In the genomic region with DNA sequence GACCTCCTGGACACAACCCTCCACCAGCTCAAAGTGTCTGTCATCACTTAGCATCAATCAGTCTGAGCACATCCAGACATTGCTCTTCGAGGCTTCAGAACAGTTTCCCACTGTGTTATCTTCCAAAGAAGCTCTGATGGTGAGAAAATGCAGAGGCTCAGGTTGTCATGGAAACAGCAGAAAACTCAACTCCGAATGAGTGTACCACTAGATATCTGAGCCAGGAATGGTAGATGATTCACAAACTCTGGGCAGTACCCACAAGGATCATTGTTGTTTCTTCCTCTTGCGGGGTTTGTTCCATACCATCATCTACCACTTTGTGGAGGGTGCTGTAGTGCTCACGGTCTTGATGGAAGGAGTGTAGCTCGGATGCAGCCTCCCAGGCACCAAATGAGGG, we compare ENCODE assay signal across 19 mouse cellular contexts. TPM values are rescaled to one million over a fixed set of nuclear protein-coding genes. Genes with fewer than 3 reads are reported as not detected.
DNase-seq lines count a peak whose midpoint lies in the region; ATAC-seq and TF ChIP-seq lines count a peak whose summit lies in the region.
"Had no signal": no experiment of that assay in that cellular context is flagged by ENCODE, and none has a peak within 500 bp of the region (broad histone marks: within the 10 kb centered on the region; RNA-seq: fewer than 3 reads in every experiment).

No protein-coding gene starts in this region.

- no peak for ATAC-seq in hindbrain, postnatal 0 days
- ATAC-seq in hindbrain, embryonic 16.5 days: no peak

- 56% methylated on average over 5 of the region's 5 CpGs for WGBS in hindbrain, postnatal 0 days
- 60% methylated on average over 5 of the region's 5 CpGs for WGBS in hindbrain, embryonic 16.5 days

- no peak overlapping the region for H3K9ac ChIP-seq in hindbrain, postnatal 0 days (replicated peaks; ENCODE audit: low read length)
- H3K9ac ChIP-seq in hindbrain, embryonic 16.5 days (ENCODE audit: low read depth, low read length): no peak overlapping the region
- H3K9ac ChIP-seq: embryonic facial prominence, embryonic 13.5 days; liver, embryonic 13.5 days had no signal

- no peaks in the 10 kb centered on the region for H3K36me3 ChIP-seq in hindbrain, postnatal 0 days (ENCODE audit: insufficient read depth, low read length)
- no peaks in the 10 kb centered on the region for H3K36me3 ChIP-seq in hindbrain, embryonic 16.5 days (ENCODE audit: control insufficient read depth, insufficient read depth, low read length)
- H3K36me3 ChIP-seq: embryonic facial prominence, embryonic 13.5 days; liver, embryonic 13.5 days had no signal

- no peak overlapping the region for H3K4me2 ChIP-seq in hindbrain, postnatal 0 days (ENCODE audit: low read depth, low read length)
- H3K4me2 ChIP-seq in hindbrain, embryonic 16.5 days (ENCODE audit: low read length): no peak overlapping the region
- H3K4me2 ChIP-seq: embryonic facial prominence, embryonic 13.5 days; heart, embryonic 11.5 days; liver, embryonic 13.5 days had no signal

- peaks cover 3% of the 10 kb centered on the region; the same call in 1 of the 2 replicates for H3K4me1 ChIP-seq in hindbrain, postnatal 0 days (ENCODE audit: insufficient read depth, low read length)
- H3K4me1 ChIP-seq in hindbrain, embryonic 16.5 days (ENCODE audit: control insufficient read depth, insufficient read depth, low read depth, low read length): no peaks in the 10 kb centered on the region

- TF ChIP-seq CTCF in hindbrain, postnatal 0 days (IDR thresholded peaks at IDR 0.05; ENCODE audit: low read depth): no peak

- DNase-seq in hindbrain, postnatal 0 days (ENCODE audit: low spot score): peak; percentile 8
- peak; percentile 25 for DNase-seq in R1 (ENCODE audit: low read depth, low spot score)
- peak; percentile 6 to 23 for DNase-seq in frontal cortex, postnatal 25 days (ENCODE audit: low spot score in 2 of 2)
- DNase-seq in left cerebral cortex, postnatal 25 days (ENCODE audit: low spot score in 2 of 2): peak; percentile 61 to 91
- no peak for DNase-seq in lung, postnatal 4 days
- DNase-seq in spleen, adult 12 weeks (ENCODE audit: low spot score): no peak
- DNase-seq: adrenal gland, postnatal 10 days; cerebellum, adult 18-20 months; kidney, adult 18-20 months; liver, embryonic 13.5 days; lung, postnatal 36 days; thymus, adult 2 months had no signal

- intact Hi-C loops in left cerebral cortex, postnatal 25 days (cut with DNase I): no loop called here

- H3K27me3 ChIP-seq in hindbrain, postnatal 0 days (ENCODE audit: insufficient read depth, low read length): no peaks in the 10 kb centered on the region
- H3K27me3 ChIP-seq in hindbrain, embryonic 16.5 days (replicated peaks; ENCODE audit: control insufficient read depth, insufficient read depth, low read length): no peaks in the 10 kb centered on the region
- H3K27me3 ChIP-seq: embryonic facial prominence, embryonic 13.5 days; liver, embryonic 13.5 days had no signal

- no peak overlapping the region for H3K27ac ChIP-seq in hindbrain, postnatal 0 days
- no peak overlapping the region for H3K27ac ChIP-seq in hindbrain, embryonic 16.5 days (ENCODE audit: low read depth, low read length)
- H3K27ac ChIP-seq: embryonic facial prominence, embryonic 13.5 days; liver, embryonic 13.5 days had no signal

- no peaks in the 10 kb centered on the region for H3K9me3 ChIP-seq in hindbrain, postnatal 0 days (ENCODE audit: low read length)
- H3K9me3 ChIP-seq in hindbrain, embryonic 16.5 days (ENCODE audit: control insufficient read depth, low read length): no peaks in the 10 kb centered on the region
- H3K9me3 ChIP-seq: embryonic facial prominence, embryonic 13.5 days; liver, embryonic 13.5 days had no signal

- no peak overlapping the region for H3K4me3 ChIP-seq in hindbrain, postnatal 0 days (ENCODE audit: low read length)
- no peak overlapping the region for H3K4me3 ChIP-seq in hindbrain, embryonic 16.5 days (ENCODE audit: low read length)
- H3K4me3 ChIP-seq: embryonic facial prominence, embryonic 13.5 days; liver, embryonic 13.5 days had no signal

RNA-seq across cellular contexts. Expression of a gene that starts 4.4 kb away (rescaled TPM):
- 0.72 and 0.94 TPM in 2 replicates for total RNA-seq in hindbrain, postnatal 0 days (2014; rRNA removed)
- polyA plus RNA-seq in hindbrain, postnatal 0 days (2015; fragmentation: Nextera tagmentation; extraction: Ambion mirVana): 0.72 and 0.79 TPM in 2 replicates
- 1.0 and 1.1 TPM in 2 replicates for polyA plus RNA-seq in hindbrain, embryonic 16.5 days (2015; fragmentation: Nextera tagmentation; extraction: Ambion mirVana)
- total RNA-seq in left cerebral cortex, postnatal 25 days (2021): 1 to 10 TPM; 2.2 to 2.9 TPM

RNA-seq across cellular contexts. Expression of a gene that starts 35.9 kb away (rescaled TPM):
- 0.16 and 2.6 TPM in 2 replicates for total RNA-seq in hindbrain, postnatal 0 days (2014; rRNA removed)
- 1.1 and 1.5 TPM in 2 replicates for polyA plus RNA-seq in hindbrain, postnatal 0 days (2015; fragmentation: Nextera tagmentation; extraction: Ambion mirVana)
- 0.76 and 0.79 TPM in 2 replicates for polyA plus RNA-seq in hindbrain, embryonic 16.5 days (2015; fragmentation: Nextera tagmentation; extraction: Ambion mirVana)
- under 1 TPM; 0.55 to 0.62 TPM for total RNA-seq in left cerebral cortex, postnatal 25 days (2021)

RNA-seq across cellular contexts. Expression of a gene that starts 47.8 kb away (rescaled TPM):
- not detected in 2 replicates for total RNA-seq in hindbrain, postnatal 0 days (2014; rRNA removed)
- not detected in 2 replicates for polyA plus RNA-seq in hindbrain, postnatal 0 days (2015; fragmentation: Nextera tagmentation; extraction: Ambion mirVana)
- not detected in 2 replicates for polyA plus RNA-seq in hindbrain, embryonic 16.5 days (2015; fragmentation: Nextera tagmentation; extraction: Ambion mirVana)
- not detected for total RNA-seq in left cerebral cortex, postnatal 25 days (2021)
- total RNA-seq: adrenal gland, postnatal 10 days; gastrocnemius, adult 18-20 months; layer of hippocampus, postnatal 14 days had no signal
- polyA plus RNA-seq: embryonic facial prominence, embryonic 13.5 days; heart, embryonic 11.5 days; hindbrain, embryonic 11.5 days; liver, embryonic 13.5 days; spleen, adult 2 months; thymus, adult 2 months had no signal

RNA-seq across cellular contexts. Expression of a gene that starts 54.5 kb away (rescaled TPM):
- not detected in 2 replicates for total RNA-seq in hindbrain, postnatal 0 days (2014; rRNA removed)
- not detected in 2 replicates for polyA plus RNA-seq in hindbrain, postnatal 0 days (2015; fragmentation: Nextera tagmentation; extraction: Ambion mirVana)
- polyA plus RNA-seq in hindbrain, embryonic 16.5 days (2015; fragmentation: Nextera tagmentation; extraction: Ambion mirVana): not detected in 2 replicates
- total RNA-seq in left cerebral cortex, postnatal 25 days (2021): under 1 TPM; 0.27 to 0.55 TPM
- total RNA-seq: adrenal gland, postnatal 10 days; gastrocnemius, adult 18-20 months had no signal
- polyA plus RNA-seq: embryonic facial prominence, embryonic 13.5 days; heart, embryonic 11.5 days; hindbrain, embryonic 11.5 days; liver, embryonic 13.5 days; spleen, adult 2 months; thymus, adult 2 months had no signal

Comparison
In these comparisons a context has a peak if more than half of its experiments do, and no peak if none do; other contexts are left out.
1. DNase-seq: peak in hindbrain, postnatal 0 days (single experiment), R1 (single experiment), frontal cortex, postnatal 25 days (2 of 2) and left cerebral cortex, postnatal 25 days (2 of 2); none in lung, postnatal 4 days (0 of 2) and spleen, adult 12 weeks (single experiment).